Mouse (Mus musculus) adipose tissue, adult 10 weeks (tissue): ENCODE results near the gene Tyro3. TPM values are rescaled to one million over a fixed set of nuclear protein-coding genes. Genes with fewer than 3 reads are reported as not detected.

Experiments used
- polyA plus RNA-seq: library from polyadenylated mRNA; stranded (reverse); fragments of 350-450 nt; fragmentation: Illumina TruSeq; extraction: RNeasy Lipid Tissue Mini Kit (QIAGEN cat#74804); gene quantifications from one replicate; pipeline ENCODE4 v1.2.3, GENCODE M21; 2014; ENCODE audit warnings: low read depth, low replicate concordance

Tyro3 gene
- polyA plus RNA-seq: 4.2 TPM

DNA sequence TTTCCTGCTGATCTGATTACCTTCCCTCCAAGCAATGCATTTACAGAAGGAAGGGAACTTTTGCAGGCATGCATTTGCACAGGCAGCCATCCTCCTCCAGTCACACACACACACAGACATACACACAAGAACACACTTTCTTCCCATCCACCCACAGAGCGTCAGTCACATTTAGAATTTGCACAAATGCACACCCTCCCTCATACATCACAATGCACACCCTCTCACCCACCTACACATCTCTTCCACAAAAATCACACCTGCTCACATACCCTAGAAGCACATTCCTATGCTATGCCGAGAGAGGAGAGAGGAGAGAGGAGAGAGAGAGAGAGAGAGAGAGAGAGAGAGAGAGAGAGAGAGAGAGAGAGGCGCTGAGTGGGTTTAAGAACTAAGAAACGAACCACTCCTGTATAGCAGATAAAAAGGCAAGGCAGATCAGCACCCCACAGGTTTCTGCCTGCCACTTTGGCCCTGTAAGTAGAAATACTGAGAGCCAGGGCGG lies at the start of gene Tyro3:
Gene Tyro3 (plus strand): TSS at position 455 of the 505 bp plus-strand sequence.

DNA sequence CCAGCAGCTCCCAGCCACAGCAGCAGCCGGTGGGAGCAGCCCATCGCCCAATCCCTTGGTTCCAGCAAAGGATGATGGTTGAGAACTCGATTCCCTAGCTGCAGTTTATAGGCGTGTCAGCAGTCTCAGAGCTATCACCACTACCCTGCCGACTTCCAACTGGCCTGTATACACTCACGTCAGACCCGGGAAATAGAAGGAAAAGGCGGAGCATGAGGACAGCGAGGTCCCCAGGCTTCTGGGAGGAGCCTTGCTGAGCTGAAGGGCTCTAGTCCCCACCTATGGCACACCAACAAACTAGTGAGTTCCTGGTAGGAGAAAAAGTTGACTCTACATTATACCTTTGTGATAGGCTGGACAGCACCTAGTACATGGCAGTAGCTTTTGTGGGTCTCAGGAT lies 37.3 kb upstream of the Tyro3 start, which contains the start of gene Ltk:
Gene Ltk (minus strand): TSS at position 181 of the 400 bp plus-strand sequence.

GRCm38 (mm10) chr2:119787206-119787883 lies 10.2 kb upstream of the Tyro3 start, which contains the start of gene Rpap1:
TSS of gene Rpap1 (minus strand) at chr2:119787537.

Other genes with a start within 250 kb of the Tyro3 start
- gene Nusap1, start 179.4 kb upstream of the Tyro3 start, polyA plus RNA-seq: 2.0 TPM
- gene Oip5, start 179.3 kb upstream of the Tyro3 start, polyA plus RNA-seq: 2.2 TPM
- gene Ndufaf1, start 134.9 kb upstream of the Tyro3 start, polyA plus RNA-seq: 22.2 TPM
- gene Rtf1, start 122.7 kb upstream of the Tyro3 start, polyA plus RNA-seq: 21.3 TPM
- gene Itpka, start 55.4 kb upstream of the Tyro3 start, polyA plus RNA-seq: 2.2 TPM
- gene Ltk, start 37.3 kb upstream of the Tyro3 start, polyA plus RNA-seq: 0.12 TPM
- gene Rpap1, start 10.2 kb upstream of the Tyro3 start, polyA plus RNA-seq: 10.5 TPM
- 21.2 TPM for gene Mga, start 99.5 kb downstream of the Tyro3 start, polyA plus RNA-seq
- gene Mapkbp1, start 175.0 kb downstream of the Tyro3 start, polyA plus RNA-seq: 28.3 TPM
- 7.0 TPM for gene Jmjd7, start 229.8 kb downstream of the Tyro3 start, polyA plus RNA-seq
- 2.1 TPM for gene Gm28042, start 229.8 kb downstream of the Tyro3 start, polyA plus RNA-seq
- 2.6 TPM for gene Pla2g4b, start 235.7 kb downstream of the Tyro3 start, polyA plus RNA-seq